Mouse (Mus musculus) lung, postnatal 0 days (tissue): Measurements from ENCODE around the gene Tssk1.

Experiments used
- CTCF ChIP-seq: IDR thresholded peaks from 2 replicates; pipeline ENCODE4 v1.5.1; 2016; ENCODE audit warnings: antibody characterized with exemption, mild to moderate bottlenecking
- EP300 ChIP-seq: IDR thresholded peaks from 2 replicates; pipeline ENCODE4 v1.6.1; 2016; ENCODE audit warnings: antibody characterized with exemption, mild to moderate bottlenecking, control low read depth

DNA sequence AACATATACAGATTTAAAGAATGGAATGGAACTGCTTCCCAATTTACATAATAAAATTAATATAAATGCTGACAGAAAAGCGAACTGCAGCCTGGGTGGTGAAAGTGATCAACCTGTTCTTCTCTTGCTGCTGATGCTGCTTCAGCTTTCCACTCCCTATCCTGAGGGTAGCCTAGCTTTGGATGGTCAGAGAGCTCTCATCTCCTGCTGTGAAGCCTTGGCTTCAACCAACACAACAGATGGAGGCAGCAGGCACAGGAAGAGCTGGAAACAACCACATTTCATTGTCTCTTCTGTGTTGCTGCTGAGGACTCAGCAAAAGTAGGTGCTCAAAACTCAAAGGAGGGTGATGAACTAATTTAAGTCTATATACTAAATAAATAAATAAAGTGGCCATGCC lies 42.2 kb upstream of the Tssk1 start:
- TF ChIP-seq CTCF (no peak), EP300 (no peak)
